Mouse (Mus musculus) E14TG2a.4 (cell line): ENCODE data around the gene Ppox.

Source experiments
- CTCF ChIP-seq: conservative IDR thresholded peaks from 2 replicates; pipeline ENCODE4 v1.5.1; 2014; ENCODE audit warnings: low read length
- NANOG ChIP-seq: IDR thresholded peaks from 2 replicates; pipeline ENCODE4 v1.6.1; 2014; ENCODE audit warnings: borderline replicate concordance, low read length, mixed read lengths
- POU5F1 ChIP-seq: IDR thresholded peaks from 2 replicates; pipeline ENCODE4 v1.6.1; 2014; ENCODE audit warnings: low read length, borderline replicate concordance

DNA sequence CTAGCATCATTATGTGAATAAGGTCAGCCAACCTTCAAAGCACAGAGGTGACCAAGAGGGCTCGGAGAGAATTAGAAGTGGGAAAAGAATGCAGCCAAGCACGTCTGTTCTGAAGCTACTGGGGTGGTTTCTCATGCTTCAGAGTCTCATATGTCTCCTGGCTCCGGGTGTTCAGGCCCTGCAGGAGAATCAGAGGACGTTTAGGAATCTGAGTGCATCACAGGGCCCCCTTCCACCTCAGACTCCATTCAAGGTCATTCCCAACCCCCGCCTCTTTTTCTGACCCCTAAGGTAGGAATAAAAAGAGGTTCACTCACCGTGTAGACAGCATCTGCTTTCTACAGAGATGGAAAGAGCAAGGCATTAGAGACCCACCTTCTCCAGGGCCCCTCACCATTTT is 51.2 kb downstream of the Ppox start:
- TF ChIP-seq CTCF (no peak), NANOG (no peak), POU5F1 (no peak)
